Mouse (Mus musculus): ENCODE data around the gene Tlr8.

GRCm38 (mm10) chrX:167208506-167208820, 55.7 kb downstream of the Tlr8 start:
- no peak for TF ChIP-seq EP300 (IDR thresholded peaks at IDR 0.05; ENCODE audit: low read depth)
- no peak for TF ChIP-seq CTCF (IDR thresholded peaks at IDR 0.05; ENCODE audit: low read depth)

Measured in liver, embryonic 14.5 days (tissue).